Mouse (Mus musculus): ENCODE measurements around the gene Grn. TPM values are rescaled to one million over a fixed set of nuclear protein-coding genes. Genes with fewer than 3 reads are reported as not detected.
A peak's percentile ranks its signal among the peaks of the same experiment; 100 is the strongest.
"Not testable (repeated sequence)": the region's sequence is repeated elsewhere in the genome, so short reads cannot be mapped to it uniquely, and the experiment has no call there.

Grn gene
- 220 and 224 TPM in 2 replicates for polyA plus RNA-seq (2015; fragmentation: Nextera tagmentation; extraction: Ambion mirVana)

DNA sequence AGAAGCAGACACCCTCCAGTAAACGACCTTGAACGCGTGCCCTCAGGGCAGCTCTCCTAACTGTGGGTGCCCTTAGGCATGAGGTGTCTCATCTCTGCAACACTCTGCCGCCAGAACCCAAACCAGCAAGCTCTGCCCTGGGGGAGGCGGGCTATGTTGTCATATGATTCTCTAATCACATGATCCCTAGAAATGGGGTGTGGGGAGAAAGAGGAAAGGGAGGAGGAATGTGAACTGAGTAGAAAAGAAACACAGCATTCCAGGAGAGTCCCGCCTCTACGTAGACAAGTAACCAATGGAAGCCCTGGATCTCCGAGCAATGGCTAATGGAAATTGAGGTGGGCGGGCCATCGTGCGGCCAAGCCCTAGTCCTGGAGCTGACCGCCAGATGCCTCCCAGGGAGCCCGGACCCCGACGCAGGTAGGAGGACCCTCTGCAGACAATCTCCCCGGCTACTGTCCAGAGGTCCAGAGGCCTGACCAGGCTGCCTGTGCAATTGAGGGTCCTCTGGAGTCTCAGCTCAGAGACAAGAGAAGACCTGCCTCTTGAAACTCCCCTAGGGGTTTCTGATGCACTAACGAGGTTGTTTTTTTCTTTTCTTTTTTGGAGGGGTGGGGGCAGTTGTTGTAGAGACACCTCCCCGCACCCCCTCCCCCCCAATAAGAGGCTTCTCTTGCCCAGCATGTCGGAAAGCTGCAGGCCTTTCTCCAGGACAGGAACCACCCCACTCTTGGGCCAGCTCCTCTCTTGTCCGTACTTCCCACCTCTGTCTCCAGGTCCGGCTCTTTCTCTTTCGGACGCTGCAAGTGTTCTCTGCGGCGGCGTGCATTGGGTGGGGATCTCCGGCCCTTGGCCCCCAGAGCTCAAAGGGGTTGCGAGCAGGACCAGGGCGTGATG lies at the start of gene Grn:
TSS of gene Grn (plus strand) at position 195 of the 897 bp plus-strand sequence.
- H3K4me1 ChIP-seq: peaks cover 33% of the 10 kb centered on the region
- H3K27me3 ChIP-seq (replicated peaks): no peaks in the 10 kb centered on the region
- peaks cover 22% of the 10 kb centered on the region for H3K36me3 ChIP-seq
- peak; percentile 86 for ATAC-seq (ENCODE audit: extremely low read depth, insufficient number of reproducible peaks, low FRiP score, low TSS enrichment)
- H3K9me3 ChIP-seq: no peaks in the 10 kb centered on the region
- H3K4me2 ChIP-seq: peak within 1 kb of the TSS; percentile 93
- under 1% methylated on average over 29 of the region's 29 CpGs for WGBS
- peak within 1 kb of the TSS; percentile 91 for H3K27ac ChIP-seq (replicated peaks)
- H3K4me3 ChIP-seq: peak within 1 kb of the TSS; percentile 81
- H3K9ac ChIP-seq: peak within 1 kb of the TSS; percentile 88

DNA sequence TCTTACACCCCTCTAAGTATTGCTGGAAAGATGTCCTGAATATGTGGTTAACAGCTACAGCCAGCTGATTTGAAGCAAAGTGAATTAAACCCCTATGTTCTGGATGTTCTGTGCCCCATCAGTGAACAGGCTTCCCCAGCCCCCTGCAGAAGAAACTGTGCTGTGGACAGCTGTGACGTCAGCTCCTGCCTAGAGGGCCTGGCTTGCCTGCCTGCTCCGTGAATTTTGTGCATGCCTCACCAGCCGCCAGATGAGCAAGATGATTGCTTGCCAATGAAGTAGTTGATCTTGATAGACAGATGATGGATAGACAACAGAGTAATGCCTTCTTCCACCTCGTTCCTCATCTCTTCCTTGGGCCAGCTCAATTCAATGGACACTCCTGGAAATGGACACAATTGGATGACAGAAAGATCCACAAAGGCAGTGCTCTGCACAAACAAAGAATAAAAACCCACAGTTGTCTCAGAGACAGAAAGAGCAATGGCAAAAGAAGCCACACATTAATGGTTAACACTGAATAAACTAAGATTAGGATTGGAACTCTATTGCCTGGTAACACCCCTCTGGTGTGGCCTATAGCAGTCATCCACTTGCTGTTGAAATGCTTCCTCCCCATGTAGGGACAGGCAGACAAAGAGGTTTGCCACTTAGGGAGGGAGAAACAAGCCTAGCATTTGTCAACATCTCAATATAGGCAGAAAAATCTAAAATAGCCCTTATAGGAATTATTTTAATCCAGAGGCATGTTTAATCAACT lies 48.6 kb upstream of the Grn start:
- Histone ChIP-seq H3K4me3 (no peak overlapping the region), H3K9ac (no peak overlapping the region), H3K4me1 (peaks cover 2% of the 10 kb centered on the region), H3K27me3 (replicated peaks) (peaks cover 6% of the 10 kb centered on the region; the same call in 1 of the 2 replicates), H3K36me3 (no peaks in the 10 kb centered on the region), H3K4me2 (no peak overlapping the region), H3K9me3 (peaks cover 8% of the 10 kb centered on the region), H3K27ac (replicated peaks) (no peak overlapping the region)
- WGBS: 52% methylated on average over 4 of the region's 4 CpGs
- no peak for ATAC-seq (ENCODE audit: extremely low read depth, insufficient number of reproducible peaks, low FRiP score, low TSS enrichment)

DNA sequence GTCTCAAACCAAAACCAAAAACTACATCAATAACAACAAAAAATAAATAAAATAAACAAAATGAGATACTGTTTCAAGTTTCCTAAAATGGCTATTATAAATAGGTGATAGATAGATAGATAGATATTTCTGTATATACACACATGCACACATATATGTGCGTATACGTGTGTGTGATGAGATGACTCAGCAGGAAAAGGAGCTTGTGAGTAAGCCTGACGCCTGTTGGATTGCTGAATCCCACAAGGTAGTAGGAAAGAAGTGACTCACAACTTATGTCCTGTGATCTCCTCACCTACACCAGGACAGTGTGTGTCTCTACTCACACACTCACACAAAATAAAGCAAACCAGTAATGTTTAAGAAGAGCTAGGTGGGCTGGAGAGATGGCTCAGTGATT lies 47.3 kb upstream of the Grn start:
- H3K27ac ChIP-seq (replicated peaks): no peak overlapping the region
- peaks cover 8% of the 10 kb centered on the region for H3K9me3 ChIP-seq
- H3K27me3 ChIP-seq (replicated peaks): peaks cover 6% of the 10 kb centered on the region; the same call in 1 of the 2 replicates
- H3K36me3 ChIP-seq: no peaks in the 10 kb centered on the region
- no peak overlapping the region for H3K4me2 ChIP-seq
- no peak overlapping the region for H3K4me3 ChIP-seq
- H3K9ac ChIP-seq: no peak overlapping the region
- H3K4me1 ChIP-seq: no peaks in the 10 kb centered on the region
- ATAC-seq (ENCODE audit: extremely low read depth, insufficient number of reproducible peaks, low FRiP score, low TSS enrichment): no peak
- WGBS: 78% methylated on average over 3 of the region's 3 CpGs

DNA sequence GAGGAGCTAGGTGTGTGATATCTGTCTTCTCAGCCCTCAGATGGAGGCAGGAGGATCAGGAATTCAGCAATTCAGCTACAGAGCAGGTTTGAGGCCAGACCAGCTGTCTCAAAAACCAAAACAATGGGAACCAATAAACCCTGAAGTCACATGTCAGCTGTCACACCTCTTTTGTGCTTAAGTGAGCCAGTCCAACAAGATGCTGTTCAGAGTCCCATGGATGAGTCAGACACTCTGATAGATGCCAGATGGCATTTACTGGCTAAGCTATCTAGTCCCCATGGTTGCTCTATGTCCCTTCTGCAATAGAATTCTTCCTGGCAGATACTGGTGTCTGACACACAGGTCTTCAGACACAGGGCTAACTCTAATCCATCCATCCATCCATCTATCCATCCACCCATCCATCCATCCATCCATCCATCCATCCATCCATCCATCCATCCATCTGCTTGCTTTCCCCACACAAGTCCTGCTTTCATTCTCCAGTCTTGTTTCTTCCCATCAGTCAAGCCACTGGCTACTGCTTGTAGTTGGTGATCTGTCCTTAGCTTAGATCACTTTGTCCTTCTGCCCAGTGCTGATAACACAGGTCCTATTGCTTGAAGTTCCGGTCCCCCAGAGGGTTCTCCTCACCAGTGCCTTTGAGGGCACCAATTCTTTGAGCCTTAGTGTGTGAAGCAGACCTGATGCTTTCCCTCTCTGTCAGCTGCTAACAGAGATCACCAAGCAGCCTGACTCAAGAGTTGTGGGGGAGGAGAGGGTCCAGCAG lies 46.6 kb upstream of the Grn start:
- peaks cover 7% of the 10 kb centered on the region for H3K9me3 ChIP-seq
- WGBS: 50% methylated on average over 1 of the region's 1 CpGs
- H3K27ac ChIP-seq (replicated peaks): no peak overlapping the region
- H3K4me2 ChIP-seq: no peak overlapping the region
- H3K36me3 ChIP-seq: no peaks in the 10 kb centered on the region
- H3K4me3 ChIP-seq: no peak overlapping the region
- H3K9ac ChIP-seq: no peak overlapping the region
- peaks cover 6% of the 10 kb centered on the region; the same call in 1 of the 2 replicates for H3K27me3 ChIP-seq (replicated peaks)
- ATAC-seq (ENCODE audit: extremely low read depth, insufficient number of reproducible peaks, low FRiP score, low TSS enrichment): peak; percentile 51; the same call in 1 of the 2 replicates
- H3K4me1 ChIP-seq: no peaks in the 10 kb centered on the region

DNA sequence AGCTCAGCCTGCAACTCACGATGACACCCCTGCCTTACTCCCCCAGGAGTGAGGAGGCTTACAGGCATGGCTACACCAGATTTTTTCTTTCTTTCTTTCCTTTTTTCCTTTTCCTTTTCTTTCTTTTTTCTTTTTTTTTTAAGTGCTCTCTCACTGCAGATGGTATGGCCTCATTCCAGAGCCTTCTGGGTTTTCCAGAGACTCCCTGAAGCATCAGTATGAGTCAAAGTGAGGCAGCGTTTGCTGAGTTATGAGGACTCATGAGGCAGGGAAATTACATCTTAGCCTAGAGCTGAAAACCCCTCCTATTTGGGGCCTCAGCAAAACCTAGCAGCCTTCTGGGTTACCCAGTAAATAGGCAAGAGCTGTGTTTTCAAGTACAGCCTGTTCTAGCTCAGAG lies 45.7 kb upstream of the Grn start:
- peaks cover 6% of the 10 kb centered on the region; the same call in 1 of the 2 replicates for H3K27me3 ChIP-seq (replicated peaks)
- H3K4me1 ChIP-seq: no peaks in the 10 kb centered on the region
- 55% methylated on average over 2 of the region's 2 CpGs for WGBS
- no peak overlapping the region for H3K4me2 ChIP-seq
- no peak overlapping the region for H3K9ac ChIP-seq
- no peaks in the 10 kb centered on the region for H3K9me3 ChIP-seq
- no peak overlapping the region for H3K27ac ChIP-seq (replicated peaks)
- no peak overlapping the region for H3K4me3 ChIP-seq
- no peaks in the 10 kb centered on the region for H3K36me3 ChIP-seq
- no peak for ATAC-seq (ENCODE audit: extremely low read depth, insufficient number of reproducible peaks, low FRiP score, low TSS enrichment)

DNA sequence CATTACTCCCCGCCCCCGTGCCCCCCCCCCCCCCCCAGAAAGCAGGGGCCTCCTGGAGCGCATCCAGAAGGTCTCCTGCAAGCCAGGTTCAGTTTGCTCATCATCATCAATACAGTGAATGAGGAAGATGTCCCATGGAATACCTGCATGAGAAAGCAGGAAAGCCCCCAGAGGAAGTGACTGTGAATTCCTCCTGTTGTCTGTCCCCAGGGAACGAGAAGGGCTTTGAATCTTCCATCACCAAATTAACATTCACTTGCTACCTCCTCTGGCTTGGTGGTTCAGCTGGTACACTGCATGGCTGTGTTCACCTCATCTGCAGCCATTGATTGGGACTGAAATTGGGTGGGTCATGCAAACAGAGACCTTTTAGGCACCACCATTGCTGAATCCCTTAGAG lies 45.0 kb upstream of the Grn start:
- H3K36me3 ChIP-seq: no peaks in the 10 kb centered on the region
- no peaks in the 10 kb centered on the region for H3K4me1 ChIP-seq
- no peak overlapping the region for H3K4me3 ChIP-seq
- no peaks in the 10 kb centered on the region for H3K9me3 ChIP-seq
- no peak for ATAC-seq (ENCODE audit: extremely low read depth, insufficient number of reproducible peaks, low FRiP score, low TSS enrichment)
- no peak overlapping the region for H3K9ac ChIP-seq
- peaks cover 6% of the 10 kb centered on the region; the same call in 1 of the 2 replicates for H3K27me3 ChIP-seq (replicated peaks)
- H3K4me2 ChIP-seq: no peak overlapping the region
- WGBS: 26% methylated on average over 4 of the region's 4 CpGs
- no peak overlapping the region for H3K27ac ChIP-seq (replicated peaks)

DNA sequence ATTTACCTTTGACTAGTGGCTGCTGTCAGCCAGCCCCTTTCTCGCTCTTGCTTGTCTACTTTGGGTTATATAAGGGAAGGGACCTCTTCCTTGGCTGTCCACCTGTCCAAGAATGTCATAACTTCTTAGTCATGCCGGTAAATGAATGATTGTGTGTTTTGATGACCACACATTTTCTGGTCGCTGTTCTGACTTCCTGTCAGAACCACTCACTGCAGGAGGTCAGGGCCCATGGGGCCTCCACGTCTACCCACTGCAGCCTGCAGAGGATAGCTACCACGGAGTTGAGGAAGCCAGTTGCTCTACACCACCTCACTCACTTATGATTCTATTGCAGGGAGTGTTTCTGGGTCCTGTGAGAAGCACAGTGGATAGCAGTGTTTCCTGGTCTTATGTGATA lies 44.0 kb upstream of the Grn start:
- Histone ChIP-seq H3K9ac (no peak overlapping the region), H3K4me3 (no peak overlapping the region), H3K27ac (replicated peaks) (no peak overlapping the region), H3K36me3 (no peaks in the 10 kb centered on the region), H3K9me3 (no peaks in the 10 kb centered on the region), H3K4me1 (no peaks in the 10 kb centered on the region), H3K27me3 (replicated peaks) (peaks cover 6% of the 10 kb centered on the region; the same call in 1 of the 2 replicates), H3K4me2 (no peak overlapping the region)
- 48% methylated on average over 5 of the region's 5 CpGs for WGBS
- no peak for ATAC-seq (ENCODE audit: extremely low read depth, insufficient number of reproducible peaks, low FRiP score, low TSS enrichment)

DNA sequence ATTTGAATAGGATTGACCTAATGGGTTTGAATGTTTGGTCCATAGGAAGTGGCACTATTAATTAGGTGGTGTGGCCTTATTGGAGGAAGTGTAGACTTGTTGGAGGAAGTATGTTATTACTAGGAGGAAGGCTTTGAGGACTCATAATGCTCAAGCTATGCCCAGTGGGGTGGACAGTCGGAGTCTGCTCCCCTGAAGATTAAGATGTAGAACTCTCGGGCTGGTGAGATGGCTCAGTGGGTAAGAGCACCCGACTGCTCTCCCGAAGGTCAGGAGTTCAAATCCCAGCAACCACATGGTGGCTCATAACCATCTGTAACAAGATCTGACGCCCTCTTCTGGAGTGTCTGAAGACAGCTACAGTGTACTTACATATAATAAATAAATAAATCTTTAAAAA lies 40.7 kb upstream of the Grn start:
- H3K4me3 ChIP-seq; H3K36me3 ChIP-seq; ATAC-seq (ENCODE audit: extremely low read depth, insufficient number of reproducible peaks, low FRiP score, low TSS enrichment); H3K9ac ChIP-seq; H3K9me3 ChIP-seq; H3K4me2 ChIP-seq; H3K27ac ChIP-seq (replicated peaks): not testable (repeated sequence)
- H3K4me1 ChIP-seq: peaks cover 18% of the 10 kb centered on the region
- WGBS: 83% methylated on average over 4 of the region's 5 CpGs
- H3K27me3 ChIP-seq (replicated peaks): peaks cover 19% of the 10 kb centered on the region

DNA sequence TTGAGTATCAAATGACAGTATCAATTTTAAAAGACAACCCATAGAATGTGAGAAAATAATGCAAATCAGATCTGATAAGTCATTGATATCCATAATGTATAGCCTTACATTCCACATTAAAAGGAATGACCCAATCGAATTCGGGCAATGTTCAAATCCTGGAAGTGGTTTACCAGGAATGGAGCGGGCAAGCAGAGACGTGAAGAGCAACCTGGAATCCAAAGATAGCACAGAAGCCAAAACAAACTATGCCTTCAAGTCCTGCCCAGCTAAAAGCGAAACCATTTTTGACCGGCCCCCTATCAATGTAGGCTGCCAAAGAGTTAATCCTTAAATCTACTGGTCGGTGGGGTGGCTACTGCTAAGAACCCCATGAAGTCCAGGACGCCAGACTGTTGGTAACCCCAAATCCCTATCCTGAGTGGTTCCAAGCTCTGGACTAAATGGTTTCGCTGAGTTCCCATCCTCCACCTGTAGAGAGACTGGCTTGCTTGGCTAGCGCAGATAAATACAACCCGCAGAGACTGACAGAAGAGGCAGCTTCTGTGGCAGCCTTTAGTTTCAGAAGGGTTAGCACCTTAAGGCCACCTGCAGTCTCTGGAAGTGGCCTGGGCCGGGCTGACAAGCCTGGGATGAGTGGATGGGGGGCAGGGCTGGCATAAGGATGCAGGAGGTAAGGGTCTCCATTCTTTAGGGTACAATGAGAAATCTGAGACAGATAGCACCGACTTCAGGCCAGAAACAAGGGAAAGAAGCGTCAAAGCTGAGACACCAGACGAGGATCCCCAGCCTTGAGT lies 37.5 kb upstream of the Grn start:
- H3K4me3 ChIP-seq: peak overlapping the region; percentile 53
- H3K9me3 ChIP-seq: no peaks in the 10 kb centered on the region
- H3K4me2 ChIP-seq: peak overlapping the region; percentile 87
- no peaks in the 10 kb centered on the region for H3K36me3 ChIP-seq
- 17% methylated on average over 15 of the region's 15 CpGs for whole genome bisulfite sequencing
- no peak overlapping the region for H3K27ac ChIP-seq (replicated peaks)
- H3K27me3 ChIP-seq (replicated peaks): peaks cover 45% of the 10 kb centered on the region
- no peak for ATAC-seq (ENCODE audit: extremely low read depth, insufficient number of reproducible peaks, low FRiP score, low TSS enrichment)
- H3K4me1 ChIP-seq: peaks cover 18% of the 10 kb centered on the region
- H3K9ac ChIP-seq: peak overlapping the region; percentile 26; the same call in 1 of the 2 replicates

DNA sequence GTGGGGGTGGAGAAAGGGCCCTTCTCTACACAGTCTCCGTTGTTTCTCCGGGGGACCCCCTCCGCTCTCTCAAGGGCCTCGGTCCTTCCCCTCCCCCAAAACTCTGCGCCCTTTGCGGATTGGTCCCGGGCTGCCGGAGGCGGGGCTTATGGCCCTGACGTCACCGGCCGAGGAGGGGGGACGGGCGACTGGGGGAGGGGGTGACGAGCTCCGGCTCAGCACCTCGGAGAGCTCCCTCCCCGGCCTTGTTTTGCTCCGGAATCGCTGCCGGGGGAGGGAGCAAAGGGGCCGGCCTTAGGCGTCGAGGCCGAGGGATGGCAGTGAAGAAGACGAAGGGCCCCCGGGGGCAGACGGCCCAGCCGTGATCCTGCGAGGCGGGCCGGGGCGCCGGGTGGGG lies 36.9 kb upstream of the Grn start, which contains the start of gene Rundc3a:
TSS of gene Rundc3a (plus strand) at position 166 of the 397 bp plus-strand sequence.
- Histone ChIP-seq H3K36me3 (no peaks in the 10 kb centered on the region), H3K4me3 (peak within 1 kb of the TSS; percentile 53), H3K9me3 (no peaks in the 10 kb centered on the region), H3K4me1 (peaks cover 18% of the 10 kb centered on the region), H3K27ac (replicated peaks) (no peak within 1 kb of the TSS), H3K4me2 (peak within 1 kb of the TSS; percentile 87), H3K9ac (peak within 1 kb of the TSS; percentile 69), H3K27me3 (replicated peaks) (peaks cover 51% of the 10 kb centered on the region)
- ATAC-seq (ENCODE audit: extremely low read depth, insufficient number of reproducible peaks, low FRiP score, low TSS enrichment): peak; percentile 80
- WGBS: under 1% methylated on average over 31 of the region's 34 CpGs
